Mouse (Mus musculus) layer of hippocampus, adult 18-20 months (tissue): ENCODE data around the gene Mtfr2. TPM values are rescaled to one million over a fixed set of nuclear protein-coding genes. Genes with fewer than 3 reads are reported as not detected.

Source experiments
- DNase-seq, 2 experiments: peaks; one replicate each; pipeline ENCODE4 v3.0.0; 2022; ENCODE audit warnings: low spot score in 2 of 2
- total RNA-seq, 2 experiments: library from RNA; stranded (reverse); gene quantifications; 2 replicates each; pipeline ENCODE4 v1.2.3; 2021

Mtfr2 gene
- total RNA-seq, 2 experiments from 2014 or later, result 0.32 to 1.0 TPM

- DNase-seq, result peak in 1 of 2 experiments; percentile 84
These were observed 30.1 kb downstream of the Mtfr2 start for GRCm38 (mm10) chr10:20377621-20378020.

DNA sequence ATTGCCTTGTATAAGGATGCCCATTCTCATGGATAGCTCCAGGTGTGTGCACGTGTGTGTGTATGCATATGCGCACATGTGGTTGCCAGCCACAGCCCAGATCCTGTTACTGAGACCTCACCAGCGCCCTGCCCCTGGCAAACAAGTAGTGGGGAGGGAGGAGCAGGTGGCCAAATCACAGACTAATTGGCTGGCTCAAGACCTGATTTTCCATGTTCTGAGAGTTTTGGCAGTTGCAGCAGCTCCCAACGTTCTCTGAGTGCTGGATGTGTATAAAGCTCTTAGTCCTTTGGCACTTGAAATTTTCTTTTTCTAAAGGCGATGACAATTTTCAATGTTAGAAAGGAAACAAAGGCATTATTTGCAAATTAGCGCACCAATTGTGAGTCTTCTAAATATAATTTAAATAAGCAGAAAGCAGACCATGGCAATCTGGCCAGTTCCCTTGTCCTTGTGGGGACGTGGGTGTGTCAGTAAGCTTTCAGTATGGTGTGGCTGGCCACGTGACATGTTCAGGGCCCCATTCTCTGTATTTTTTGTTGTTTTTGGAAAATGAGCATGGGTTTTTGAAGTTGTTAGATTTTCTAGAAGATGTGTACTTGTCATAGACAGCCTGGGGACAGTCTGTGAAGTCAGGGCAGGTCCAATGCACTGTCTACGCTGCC, 31.6 kb downstream of the Mtfr2 start:
- DNase-seq, result peak in 1 of 2 experiments; percentile 69

GRCm38 (mm10) chr10:20380798-20381197, 33.2 kb downstream of the Mtfr2 start:
- DNase-seq, result peak; percentile 85 to 93

DNA sequence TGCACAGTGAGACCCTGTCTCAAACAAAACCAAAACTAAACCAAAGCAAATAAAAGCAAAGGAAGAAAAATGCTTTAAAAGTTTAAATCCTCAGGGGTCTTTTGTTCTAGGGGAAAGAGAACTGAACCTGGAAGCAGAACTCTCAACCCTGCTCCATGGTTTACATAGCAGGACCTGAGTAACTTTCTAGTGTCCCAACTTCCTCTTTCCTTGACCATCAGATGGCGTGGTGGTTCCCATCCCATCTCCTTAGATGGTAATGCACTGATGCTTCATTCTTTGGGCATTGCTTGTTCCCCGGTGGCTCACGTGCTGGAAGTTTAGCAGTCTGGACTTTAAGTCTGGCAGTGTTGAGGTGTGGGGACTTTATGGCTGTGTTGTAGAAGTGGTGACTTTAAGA, 33.8 kb downstream of the Mtfr2 start:
- no peak for DNase-seq

DNA sequence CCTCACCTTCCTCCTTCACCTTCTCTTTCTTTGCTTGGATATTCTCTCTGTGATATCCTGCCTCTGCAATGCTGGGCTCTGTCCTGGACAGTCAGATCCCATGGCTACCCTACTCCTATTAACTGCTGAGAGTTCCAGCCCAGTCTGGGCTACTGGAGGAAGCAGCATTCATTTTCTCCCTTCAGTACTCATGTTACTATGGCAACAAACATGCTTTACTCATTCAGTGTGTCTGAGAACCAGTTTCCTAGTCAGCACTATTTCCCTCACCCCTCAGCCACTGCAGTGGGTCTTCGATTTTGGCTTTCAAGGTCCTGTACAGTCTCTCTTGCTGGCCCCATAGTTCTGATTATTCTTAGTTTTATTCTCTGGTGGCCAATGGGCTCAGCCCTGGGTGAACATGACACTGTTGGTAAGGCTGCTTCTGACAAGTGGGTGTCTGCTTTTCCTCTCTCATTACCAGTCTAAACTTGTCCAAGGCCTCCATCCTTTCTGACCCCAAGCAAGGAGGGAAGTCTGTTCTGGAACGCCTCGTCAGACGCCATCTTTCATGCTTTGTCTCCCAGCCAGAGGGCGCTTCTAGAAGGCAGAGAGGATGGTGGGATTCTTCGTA, 35.3 kb downstream of the Mtfr2 start:
- DNase-seq, result peak in 1 of 2 experiments; percentile 37

DNA sequence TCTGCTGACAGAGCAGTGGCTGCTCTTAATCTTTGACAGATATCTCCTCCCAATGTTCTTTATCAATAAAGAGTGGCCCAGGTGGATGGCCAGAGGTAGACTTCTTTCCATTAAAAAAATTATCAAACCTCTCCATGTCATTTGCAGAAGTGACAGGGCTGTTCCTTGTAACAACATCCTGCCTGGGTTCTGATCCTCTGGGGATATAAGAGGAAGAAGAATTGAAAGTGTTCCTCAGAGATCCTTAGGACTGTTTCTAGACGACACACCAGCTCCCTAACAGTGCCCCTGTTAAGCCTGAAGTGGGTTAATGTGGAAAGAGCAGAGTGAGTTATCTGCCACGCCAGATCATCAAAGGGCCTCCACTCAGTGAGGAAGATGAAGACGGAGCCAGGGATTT, 43.0 kb downstream of the Mtfr2 start:
- DNase-seq, result no peak

GRCm38 (mm10) chr10:20394815-20395214, 47.2 kb downstream of the Mtfr2 start:
- no peak for DNase-seq

- DNase-seq, result no peak
These were observed 48.2 kb downstream of the Mtfr2 start for GRCm38 (mm10) chr10:20395778-20396177.

- no peak for DNase-seq
These were observed 50.7 kb downstream of the Mtfr2 start for GRCm38 (mm10) chr10:20398224-20398623.

GRCm38 (mm10) chr10:20398641-20399390, 51.2 kb downstream of the Mtfr2 start:
- no peak for DNase-seq

GRCm38 (mm10) chr10:20400406-20400805, 52.8 kb downstream of the Mtfr2 start:
- DNase-seq, result no peak

- no peak for DNase-seq
These were observed 55.4 kb downstream of the Mtfr2 start for GRCm38 (mm10) chr10:20402941-20403340.

DNA sequence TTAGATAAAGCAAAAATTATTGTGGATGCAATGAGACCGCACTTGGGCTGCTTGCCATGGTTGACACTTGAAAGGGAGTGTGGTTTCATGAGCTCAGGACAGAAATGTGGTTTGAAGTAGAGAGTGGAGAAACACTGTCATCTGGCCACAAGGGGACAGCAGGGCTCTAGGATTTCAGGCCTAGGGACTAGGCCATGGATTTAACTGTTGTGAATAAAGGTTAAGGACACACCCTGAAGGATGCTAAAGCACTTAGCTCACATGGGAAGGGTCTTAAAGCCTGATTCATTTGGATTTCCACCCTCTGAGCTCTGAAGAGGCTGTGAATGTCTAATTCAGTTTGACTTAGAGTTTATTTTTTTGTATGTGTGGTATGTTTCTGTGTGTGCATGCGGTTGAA, 57.9 kb downstream of the Mtfr2 start:
- DNase-seq, result peak in 1 of 2 experiments; percentile 63

DNA sequence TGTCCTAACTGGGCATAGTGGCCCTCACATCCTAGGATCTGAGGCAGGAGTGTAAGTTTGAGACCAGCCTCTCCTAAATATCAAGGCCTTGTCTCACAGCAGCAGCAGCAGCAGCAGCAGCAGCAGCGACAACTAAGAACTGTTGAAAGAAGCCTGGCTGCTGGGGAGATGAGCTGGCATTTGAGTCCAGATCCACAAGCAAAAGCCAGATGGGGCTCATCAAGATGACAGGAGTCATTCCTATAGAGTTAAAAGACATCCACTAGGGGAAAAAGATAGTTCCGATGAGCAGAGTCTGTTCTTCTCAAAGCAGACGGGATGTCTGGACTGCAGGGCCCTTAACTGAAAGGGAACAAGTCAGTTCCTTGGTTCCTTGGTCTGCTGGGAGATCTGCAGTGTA, 60.8 kb downstream of the Mtfr2 start:
- DNase-seq, result no peak

DNA sequence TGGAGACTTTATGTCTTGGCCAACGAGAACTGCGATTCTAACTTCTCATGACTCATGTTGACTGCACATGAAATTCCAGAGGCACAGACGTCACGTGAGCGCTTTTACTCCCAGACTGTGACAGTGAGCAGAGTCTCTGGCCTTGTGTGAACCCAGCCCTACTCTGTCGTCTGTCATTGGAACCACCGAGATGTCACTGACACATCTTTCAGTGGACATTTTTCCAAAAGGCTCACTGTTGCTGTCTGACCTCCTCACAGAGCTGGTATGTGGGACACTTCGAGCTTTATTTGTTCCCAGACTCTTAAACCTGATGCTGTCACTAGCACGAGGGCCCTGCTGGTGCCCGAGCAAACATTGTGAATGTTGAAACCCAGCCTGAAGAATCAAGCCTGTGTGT, 61.6 kb downstream of the Mtfr2 start:
- DNase-seq, result no peak

Other genes with a start within 250 kb of the Mtfr2 start
- 100 to 1,000 TPM; 117 to 134 TPM for gene Map7, start 199.3 kb upstream of the Mtfr2 start, total RNA-seq
- gene Bclaf1, start 35.3 kb upstream of the Mtfr2 start, total RNA-seq, result 100 to 1,000 TPM; 117 TPM